Mouse (Mus musculus) cerebellum, postnatal 10 days (tissue): ENCODE data around the gene Cachd1.

Experiments
- DNase-seq, 2 experiments: peaks; one replicate each; pipeline ENCODE4 v3.0.0; 2021; ENCODE audit warnings: mixed read lengths in 2 of 2

Gene Cachd1

DNA sequence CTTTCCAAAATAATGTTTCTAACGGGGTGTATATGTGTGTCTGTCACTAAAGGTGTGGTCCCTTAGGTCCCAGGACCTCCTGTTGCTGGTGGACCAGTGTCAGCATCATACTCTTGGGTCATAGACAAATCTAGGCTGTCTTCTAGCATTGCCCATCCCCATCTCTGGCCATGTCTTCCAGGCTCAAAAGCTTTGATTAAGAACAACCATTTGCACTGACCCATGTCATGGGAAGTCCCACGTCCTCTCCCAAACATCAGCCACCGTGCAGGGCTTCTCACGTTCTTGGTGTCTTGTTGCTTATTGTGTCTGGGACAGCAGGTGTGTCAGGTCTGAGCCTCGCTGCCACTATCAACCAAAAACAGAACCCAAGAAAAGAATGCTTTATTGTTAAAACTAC, 219.1 kb downstream of the Cachd1 start:
- DNase-seq: no peak

DNA sequence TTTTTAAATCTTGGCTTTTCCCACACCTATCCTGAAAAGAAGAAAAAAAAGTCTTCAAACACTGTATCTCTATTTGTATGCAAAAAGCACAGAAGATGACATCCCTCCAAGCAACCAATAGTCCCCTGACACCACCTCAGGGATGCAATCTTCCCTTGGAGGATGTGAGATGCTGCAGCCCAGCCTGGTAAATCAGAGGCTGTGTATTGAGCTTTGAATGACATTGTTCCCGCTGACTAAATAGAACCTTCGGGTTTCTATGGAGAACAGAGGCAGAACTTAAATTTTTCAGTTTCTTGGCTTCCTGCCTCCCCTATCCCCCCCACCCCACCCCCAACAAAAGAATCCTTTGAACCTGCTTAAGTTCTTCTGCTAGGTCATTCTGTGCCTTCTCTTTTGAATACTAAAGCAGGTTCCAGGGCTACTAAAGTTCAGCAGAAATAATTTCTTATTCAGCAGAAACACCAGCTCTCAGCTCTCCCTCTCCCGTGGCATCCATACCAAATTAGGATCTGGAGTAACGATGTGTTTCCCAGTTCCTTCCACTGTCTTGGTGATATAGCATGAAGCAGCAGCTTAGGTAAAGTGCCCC, 219.7 kb downstream of the Cachd1 start:
- DNase-seq: no peak

DNA sequence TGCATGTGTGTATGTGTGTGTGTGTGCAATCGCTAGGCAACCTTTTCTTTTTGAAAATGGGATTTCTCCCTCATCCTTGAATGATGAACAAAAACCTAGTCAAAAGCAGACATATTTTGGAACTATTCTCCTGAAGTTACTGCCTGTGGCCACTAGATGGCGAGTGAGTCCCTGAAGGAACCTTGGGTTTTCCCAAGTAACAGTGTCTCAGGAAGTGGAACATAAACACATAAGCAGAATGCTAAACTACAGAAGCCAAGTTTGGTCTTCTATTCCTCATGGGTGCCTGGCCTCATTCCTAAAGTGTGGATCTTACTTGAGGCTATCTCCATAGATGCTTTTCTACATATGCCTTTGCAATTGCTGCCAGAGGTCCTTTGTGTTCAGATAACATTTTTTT, 221.7 kb downstream of the Cachd1 start:
- peak; percentile 77 to 82 for DNase-seq

DNA sequence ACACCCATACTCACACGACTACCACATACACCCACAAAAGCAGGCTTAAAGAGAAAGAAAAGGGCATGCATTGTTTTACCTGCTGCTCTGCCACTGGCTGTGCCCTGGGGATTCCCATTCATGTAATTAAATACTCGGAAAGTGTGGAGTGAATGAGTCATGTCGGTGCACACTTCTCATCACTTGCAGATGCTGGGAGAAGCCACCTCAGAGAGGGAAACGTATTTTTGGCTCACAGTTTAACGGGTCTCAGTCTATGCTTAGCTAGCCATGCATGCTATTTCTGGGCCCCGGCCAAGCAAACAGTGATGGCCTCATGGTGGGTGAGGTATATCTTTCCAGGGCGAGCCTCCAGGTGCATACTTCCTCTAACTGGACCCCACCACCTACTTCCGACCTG, 222.4 kb downstream of the Cachd1 start:
- peak in 1 of 2 experiments; percentile 30 for DNase-seq

DNA sequence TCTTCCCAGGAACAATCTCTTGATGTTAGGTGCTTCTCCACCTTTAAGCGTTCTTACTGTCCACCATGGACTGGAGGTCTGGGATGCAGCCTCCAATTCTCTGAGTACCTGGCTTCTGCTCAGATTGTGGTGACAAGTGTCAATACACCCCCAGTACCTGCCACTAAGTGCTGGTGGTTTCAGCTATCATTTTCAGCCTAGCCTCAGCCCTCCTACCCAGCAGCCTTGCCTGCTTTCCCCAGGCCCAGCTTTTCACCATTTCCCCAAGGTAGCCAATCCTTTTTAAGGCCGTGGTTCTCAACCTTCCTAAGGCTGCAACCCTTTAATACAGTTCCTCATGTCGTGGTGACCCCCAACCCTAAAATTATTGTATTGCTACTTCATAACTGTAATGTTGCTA, 224.1 kb downstream of the Cachd1 start:
- DNase-seq: no peak

DNA sequence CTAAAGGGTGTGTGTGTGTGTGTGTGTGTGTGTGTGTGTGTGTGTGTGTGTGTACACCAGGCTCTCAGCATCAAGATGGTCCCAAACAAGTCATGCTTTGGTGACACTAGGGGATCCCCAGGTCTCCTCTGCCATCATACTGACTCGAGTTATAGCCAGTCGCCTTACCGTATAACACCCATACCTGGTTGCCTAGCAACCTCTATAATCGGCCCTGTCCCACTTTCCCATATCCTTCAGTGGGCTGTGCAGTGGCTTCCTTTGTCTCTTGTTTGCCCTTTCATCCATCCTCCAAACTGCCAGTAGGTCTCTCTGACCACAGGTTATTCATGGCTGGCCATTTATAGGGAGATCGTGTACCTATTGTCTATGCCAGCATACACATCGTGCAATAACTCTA, 224.6 kb downstream of the Cachd1 start:
- DNase-seq: no peak

DNA sequence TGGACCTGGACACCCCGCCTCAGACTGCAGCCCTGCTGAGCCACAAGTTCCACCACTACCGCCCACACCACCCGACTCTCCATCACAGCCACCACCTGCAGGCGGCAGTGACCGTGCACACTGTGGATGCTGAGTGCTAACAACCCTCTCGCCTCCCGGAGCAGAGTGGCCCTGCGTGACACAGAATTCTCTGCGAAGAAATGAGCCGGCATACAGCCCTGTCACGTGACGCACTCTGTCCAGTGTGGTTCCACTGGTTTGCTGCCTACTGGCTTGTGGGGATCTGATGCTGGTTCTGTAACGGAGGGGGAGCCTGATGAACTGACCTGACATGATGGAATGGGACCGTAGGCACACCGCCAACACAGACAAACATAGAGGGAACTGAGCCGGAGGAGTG, 226.5 kb downstream of the Cachd1 start:
- DNase-seq: no peak

DNA sequence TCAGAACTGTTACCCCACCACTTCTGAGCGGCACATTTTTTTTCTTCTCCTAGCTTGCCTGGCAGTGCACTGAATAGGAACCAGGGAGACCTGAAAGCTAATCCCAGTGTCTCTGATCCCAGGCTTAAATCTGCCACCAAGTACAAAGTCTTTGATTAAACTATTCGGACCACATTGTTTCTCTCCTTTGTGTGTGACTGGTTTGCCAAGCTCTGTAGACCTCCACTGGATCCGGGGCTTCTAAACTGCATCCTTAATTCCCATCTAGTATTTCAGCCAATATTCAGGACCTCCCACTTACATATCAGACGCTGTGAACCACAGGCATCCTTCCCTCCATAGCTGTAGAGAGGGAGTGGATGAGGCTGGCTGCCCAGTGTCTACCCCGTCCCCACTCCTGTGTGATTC, 231.9 kb downstream of the Cachd1 start:
- no peak for DNase-seq

DNA sequence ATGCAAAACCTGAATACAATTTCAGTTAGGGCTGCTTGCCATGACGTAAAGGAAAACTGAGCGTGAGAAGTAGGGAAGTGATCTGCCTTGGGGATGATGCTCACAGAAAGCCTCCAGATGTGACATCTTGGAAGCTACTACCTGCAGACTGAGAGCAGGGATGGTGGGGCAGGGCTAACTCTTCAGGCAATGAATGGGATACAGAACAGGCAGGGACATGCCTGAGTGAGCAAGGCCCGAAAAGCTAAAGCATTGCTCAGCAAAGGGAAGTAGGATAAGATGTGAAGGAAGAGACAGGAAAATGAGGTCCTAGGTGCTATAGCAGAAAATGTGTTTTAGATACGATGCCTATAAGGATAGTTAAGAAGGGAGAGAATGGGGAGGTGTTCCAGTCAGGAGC, 232.6 kb downstream of the Cachd1 start:
- DNase-seq: no peak

DNA sequence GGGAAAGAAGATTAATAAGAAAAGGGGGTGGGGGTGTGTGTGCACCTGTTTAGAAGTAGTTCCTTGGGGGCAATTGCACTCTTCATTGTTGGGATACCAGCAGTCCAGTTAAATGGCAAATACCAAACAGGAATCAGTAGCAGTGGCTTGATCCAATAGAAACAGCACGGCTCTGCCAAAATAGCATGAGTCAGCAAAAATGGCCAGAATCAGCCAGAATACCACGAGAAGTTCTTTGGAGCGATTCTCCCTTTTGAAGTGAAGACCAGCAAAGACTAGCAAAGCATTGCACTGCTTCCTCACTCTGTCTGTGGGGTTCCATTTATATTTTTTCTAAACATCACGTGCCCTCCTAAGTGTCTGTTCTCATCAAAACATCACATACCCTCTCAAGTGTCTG, 241.3 kb downstream of the Cachd1 start:
- no peak for DNase-seq

DNA sequence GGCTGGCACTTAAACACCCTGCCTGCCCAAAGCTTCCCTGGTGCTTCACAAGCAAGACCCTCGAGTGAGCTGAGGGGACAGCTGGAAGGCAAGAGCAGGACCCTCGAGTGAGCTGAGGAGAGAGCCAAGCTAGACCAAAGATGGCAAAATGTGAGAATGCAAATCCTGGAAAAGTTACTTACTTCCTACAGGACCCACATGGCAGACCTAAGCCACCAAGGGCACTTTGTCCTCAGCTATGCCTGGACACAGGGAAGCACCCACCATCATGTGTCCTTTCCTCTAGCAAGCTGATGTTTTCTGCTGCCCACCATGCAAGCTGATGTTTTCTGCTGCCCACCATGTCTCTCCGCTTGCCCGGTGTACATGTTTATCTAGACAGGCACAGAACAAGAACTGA, 244.1 kb downstream of the Cachd1 start, which contains the start of gene Gm10577:
Gene Gm10577, minus strand, starts transcription at position 101 of the 400 bp plus-strand sequence.
- DNase-seq: no peak

DNA sequence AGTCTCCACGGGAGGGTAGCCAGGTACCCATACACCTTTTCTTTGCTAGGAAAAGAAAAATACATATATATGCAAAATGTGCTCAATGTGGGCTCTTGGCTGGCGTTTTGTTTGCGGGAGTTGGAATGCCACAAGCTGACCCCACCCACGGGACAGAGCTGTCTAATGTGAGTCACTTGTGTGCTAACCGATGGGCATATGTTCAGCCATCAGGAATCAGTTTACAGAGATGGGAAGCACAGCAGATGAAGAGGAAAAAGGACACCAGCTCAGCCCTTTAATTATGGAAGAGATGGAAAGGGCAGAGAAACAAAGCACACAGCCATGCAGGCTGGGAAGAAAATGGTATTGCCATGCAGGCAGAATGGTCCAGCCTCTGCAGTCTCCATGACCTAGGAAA, 250.1 kb downstream of the Cachd1 start:
- DNase-seq: no peak

DNA sequence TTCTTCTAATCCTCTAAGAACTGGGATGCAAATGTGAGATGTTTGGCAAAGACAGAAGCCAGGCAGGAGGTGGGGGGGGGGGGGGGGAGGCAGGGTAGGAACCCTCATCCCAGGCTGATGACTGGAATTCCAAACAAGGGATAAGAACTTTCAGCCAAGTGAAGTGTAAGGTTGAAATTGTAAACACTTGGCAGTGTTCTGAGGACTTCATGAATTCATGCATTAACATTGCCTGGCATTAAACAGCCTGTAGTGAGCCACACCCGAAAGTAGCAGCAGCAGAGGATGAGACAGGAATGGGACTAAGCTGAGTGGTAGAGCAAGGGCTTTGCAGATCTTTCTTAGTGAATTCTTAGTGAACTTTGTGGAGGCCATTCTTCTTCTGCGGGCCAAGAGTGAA, 250.5 kb downstream of the Cachd1 start:
- no peak for DNase-seq

DNA sequence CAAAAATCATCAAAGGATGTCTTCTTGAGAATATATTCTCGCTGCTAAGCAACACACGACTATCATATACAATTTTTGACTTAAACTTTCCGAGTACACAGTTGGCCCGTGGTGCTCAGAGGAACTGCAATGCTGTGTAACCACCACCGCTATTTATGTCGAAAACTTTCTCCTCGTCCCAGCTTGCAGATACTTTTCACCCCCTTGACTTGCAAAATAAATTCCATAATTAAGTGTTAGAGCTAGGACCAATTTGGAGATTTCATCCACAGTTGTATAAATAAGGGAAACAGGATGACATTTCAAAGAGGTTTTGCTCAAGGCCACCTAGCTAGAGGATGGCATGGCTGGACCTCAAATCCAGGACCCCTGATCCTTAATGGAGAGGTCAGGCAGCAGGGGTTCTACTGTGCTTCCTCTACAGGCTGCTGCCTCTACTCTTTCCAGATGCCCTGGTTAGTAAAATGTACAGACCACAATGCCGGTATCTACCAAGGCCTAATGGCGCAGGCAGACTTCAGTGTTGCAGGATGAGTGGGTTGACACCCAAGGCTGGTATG, 251.5 kb downstream of the Cachd1 start:
- no peak for DNase-seq

DNA sequence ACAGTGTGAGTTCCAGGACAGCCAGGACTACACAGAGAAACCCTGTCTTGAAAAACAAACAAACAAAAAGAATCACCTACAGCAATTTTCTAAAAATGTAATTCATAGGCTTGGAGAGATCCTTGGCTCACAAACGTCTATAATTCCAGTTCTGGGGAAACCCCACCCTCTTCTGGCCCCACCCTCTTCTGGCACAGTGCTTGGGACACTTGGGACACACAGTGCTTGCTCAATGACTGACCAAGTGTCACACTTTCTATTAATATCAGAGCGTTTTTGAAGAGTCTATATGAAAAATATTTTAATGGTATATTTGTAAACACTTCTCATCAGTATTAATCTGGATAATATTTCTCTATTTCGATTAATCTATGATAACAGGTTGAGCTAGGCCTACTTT, 256.6 kb downstream of the Cachd1 start:
- DNase-seq: no peak

DNA sequence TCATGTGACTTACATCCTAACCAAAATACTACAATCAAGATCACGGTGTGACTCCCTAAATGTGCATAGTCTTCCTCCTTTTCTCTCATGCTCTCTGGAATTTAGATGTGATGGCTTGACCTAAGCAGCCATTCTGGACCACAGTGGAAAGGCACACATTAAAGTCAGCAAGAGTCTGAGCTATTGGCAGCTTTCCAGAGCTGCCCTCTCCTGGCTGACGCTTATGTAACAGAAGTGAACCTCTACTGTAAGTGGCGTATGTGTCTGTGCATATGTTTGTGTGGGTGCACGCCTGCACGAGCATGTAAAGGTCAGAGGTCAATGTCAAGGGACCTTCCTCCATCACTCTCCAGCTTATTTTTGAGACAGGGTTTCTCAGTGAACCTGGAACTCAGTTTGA, 258.7 kb downstream of the Cachd1 start:
- DNase-seq: peak; percentile 12 to 16

DNA sequence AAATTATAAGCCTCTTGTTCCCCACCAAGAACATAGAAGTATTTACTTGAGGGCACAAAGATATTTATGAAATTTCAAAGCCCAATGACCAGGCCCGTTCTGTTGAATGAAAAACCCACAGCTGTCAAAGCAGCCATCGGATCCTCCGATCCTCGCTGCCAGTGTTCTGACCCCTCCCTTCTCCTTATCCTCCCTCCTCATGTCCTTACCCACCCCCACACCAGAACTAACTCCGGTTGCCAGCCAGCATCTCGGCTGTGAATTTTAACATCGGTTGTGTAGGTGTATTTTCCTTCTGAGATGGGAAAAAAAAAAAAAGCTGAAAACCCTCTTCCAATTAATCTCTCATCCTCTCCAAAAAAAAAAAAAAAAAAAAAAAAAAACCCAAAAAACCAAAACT, 260.7 kb downstream of the Cachd1 start:
- DNase-seq: no peak

DNA sequence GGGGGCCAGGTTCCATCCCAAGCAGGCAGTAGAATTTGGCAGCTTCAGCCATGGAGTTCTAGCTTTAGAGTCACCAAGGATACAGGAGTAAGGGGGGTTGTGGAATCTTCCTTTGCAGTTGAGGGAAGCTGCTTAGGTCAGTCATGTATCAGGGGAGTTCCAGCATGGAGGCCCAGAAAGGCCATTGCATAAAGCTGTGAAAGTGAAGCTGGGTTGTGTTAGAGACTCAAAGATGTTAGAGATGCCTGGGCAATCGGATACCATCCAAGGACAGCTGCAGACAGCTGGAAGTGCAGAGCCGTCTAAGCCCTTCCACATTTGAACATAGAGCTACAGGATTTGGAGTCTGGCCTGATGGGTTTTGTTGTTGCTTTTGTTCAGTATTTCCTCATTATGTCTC, 267.2 kb downstream of the Cachd1 start:
- DNase-seq: no peak

DNA sequence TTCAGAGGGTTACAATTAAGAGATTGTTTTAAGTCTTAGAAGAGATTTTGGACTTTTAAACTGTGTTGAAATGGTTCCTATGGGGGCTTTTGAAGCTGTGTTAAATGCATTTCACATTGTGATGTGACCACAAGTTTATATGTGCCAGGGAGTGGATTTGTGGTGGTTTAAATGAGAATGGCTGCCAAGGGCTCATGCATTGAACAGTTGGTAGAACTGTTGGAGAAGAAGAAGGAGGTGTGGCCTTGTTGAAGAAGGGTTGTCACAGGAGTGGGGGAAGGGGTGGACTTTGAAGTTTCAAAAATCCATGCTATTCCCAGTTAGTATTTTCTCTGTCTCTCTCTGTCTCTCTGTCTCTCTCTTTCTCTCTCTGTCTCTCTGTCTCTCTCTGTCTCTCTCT, 267.7 kb downstream of the Cachd1 start:
- DNase-seq: no peak

DNA sequence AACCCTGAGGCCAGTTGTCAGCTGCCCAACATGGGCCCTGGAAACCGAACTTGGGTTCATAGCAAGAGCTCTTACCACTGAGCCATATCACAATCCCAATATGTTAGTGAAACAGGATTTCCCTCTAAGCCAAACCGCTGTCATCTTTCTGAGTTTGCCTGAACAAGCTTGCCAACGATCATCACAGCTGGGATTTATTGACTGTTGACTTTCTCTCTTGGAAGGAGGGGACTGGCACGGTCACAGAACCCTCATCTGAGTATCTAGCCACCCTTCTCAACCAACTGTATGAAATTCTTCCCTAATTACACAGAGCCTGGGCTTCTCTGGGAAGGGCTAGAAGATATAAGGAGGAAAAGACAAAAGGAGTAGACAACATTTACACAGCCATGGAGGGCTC, 270.1 kb downstream of the Cachd1 start:
- no peak for DNase-seq

DNA sequence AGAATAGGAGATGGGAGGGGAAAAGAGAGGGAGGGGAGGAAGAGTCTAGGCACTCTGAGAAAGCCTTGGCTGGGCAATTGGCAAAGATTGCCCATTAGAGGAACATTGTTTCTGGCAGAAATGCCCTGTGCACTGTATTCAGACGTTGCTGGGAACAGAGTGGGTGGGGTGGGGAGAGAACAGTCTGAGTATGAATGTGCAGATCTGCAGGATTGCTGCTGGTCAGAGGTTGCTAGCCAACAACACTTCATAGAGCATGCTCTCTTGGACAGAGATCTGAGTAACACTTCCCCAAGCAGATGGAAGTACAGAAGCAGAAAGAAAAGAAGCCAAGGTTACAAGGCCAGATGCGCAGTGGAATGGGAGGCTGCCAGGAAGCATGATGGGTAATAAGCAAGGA, 285.7 kb downstream of the Cachd1 start:
- peak; percentile 9 to 30 for DNase-seq

DNA sequence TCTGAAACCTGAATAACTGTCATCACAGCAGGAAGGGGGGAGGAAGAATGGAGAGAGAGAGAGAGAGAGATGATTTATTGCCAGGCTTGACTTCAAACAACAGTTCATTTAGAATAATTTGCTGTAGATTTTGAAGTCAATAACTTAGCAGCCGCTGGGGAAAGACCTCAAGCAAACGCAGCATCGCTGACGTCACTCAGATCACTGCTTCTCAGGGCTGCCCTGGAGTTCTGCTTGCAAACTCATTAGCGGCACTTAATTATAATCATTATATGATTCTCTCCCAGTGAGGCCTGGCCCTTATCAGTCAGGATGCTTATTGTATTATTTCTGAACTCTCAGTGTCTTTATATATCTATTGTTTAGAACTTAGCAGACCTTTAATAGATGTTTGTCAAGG, 289.9 kb downstream of the Cachd1 start:
- DNase-seq: no peak

DNA sequence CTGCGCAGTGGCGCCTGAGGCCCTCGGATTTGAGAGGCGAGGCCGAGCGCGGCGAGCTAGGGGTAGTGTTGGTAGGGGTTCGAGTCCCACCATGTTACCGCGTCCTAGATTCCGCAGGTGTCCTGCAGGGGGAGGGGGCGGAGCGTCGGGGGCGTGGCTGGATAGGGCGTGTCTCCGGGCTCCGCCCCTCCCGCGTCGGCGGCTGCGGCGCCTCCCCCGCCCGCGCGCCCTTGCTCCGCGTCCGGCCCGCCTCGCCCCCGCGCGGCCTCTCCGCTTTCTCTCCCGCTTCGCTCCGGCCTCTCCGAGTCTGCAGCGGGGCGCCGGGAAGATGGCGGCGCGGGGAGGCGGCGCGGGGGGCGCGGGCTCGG, 292.3 kb downstream of the Cachd1 start, which contains the start of gene Raver2:
Gene Raver2, plus strand, starts transcription at position 198 of the 368 bp plus-strand sequence.
- peak; percentile 81 to 86 for DNase-seq

DNA sequence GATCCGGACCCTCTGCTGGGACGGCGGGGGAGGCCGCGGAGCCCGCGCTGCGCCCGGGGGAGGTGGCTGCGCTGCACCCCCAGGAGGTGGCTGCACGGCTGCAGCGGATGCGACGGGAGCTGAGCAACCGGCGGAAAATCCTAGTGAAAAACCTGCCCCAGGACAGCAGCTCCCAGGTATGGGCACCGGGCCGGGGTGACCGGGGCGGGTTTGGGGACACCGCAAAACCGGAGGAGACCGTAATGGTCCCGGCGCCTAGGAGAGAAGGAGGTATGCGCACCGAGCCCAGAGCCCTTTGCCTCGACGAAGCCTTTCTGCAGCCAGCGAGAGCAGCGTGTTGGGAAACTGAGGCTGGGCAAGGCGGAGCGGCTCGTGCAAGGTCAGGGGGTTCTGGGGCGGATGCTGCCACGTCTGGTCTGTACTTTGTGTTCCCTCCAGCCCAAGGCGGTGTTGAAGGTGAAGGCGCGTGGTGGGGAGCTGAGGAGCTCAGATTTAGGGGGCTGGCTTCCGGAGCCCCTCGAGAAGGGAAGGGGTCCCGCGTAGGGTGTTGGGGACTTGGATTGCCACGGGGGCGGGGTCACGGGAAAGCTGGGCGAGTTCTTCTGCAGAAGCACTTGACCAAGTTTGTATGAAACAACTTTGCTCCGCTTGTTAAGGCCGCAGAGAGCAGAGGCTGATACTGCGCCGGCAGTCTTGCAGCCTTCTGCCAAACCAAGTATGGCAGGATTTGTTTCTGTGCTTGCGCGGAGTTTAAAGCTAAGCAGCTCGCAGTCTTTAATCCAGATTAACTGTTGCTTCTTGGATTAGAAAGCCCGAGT, 292.9 kb downstream of the Cachd1 start:
- DNase-seq: peak; percentile 31 to 39
